Mouse (Mus musculus): ENCODE results near the gene Rpl28.

Rpl28 gene

GRCm38 (mm10) chr7:4836351-4836792 is 43.7 kb downstream of the Rpl28 start:
- DNase-seq: peak; percentile 58 to 67

- no peak for DNase-seq
Observed at GRCm38 (mm10) chr7:4837639-4838038, 45.0 kb downstream of the Rpl28 start.

GRCm38 (mm10) chr7:4842077-4842476 is 49.4 kb downstream of the Rpl28 start:
- no peak for DNase-seq

GRCm38 (mm10) chr7:4842634-4843131 is 50.0 kb downstream of the Rpl28 start:
- no peak for DNase-seq

GRCm38 (mm10) chr7:4843604-4844244 is 51.0 kb downstream of the Rpl28 start:
- no peak for DNase-seq

GRCm38 (mm10) chr7:4844245-4844916 is 51.7 kb downstream of the Rpl28 start, which contains the start of gene Shisa7:
TSS of gene Shisa7 (minus strand) at chr7:4844696.
- no peak for DNase-seq

Measured in spleen, adult 18-20 months (tissue).